Mouse (Mus musculus): ENCODE results near the gene Ube2i. TPM values are rescaled to one million over a fixed set of nuclear protein-coding genes. Genes with fewer than 3 reads are reported as not detected.
"Not testable (repeated sequence)": the region's sequence is repeated elsewhere in the genome, so short reads cannot be mapped to it uniquely, and the experiment has no call there.

Ube2i gene
- polyA plus RNA-seq, 1 experiment, result 232 TPM

DNA sequence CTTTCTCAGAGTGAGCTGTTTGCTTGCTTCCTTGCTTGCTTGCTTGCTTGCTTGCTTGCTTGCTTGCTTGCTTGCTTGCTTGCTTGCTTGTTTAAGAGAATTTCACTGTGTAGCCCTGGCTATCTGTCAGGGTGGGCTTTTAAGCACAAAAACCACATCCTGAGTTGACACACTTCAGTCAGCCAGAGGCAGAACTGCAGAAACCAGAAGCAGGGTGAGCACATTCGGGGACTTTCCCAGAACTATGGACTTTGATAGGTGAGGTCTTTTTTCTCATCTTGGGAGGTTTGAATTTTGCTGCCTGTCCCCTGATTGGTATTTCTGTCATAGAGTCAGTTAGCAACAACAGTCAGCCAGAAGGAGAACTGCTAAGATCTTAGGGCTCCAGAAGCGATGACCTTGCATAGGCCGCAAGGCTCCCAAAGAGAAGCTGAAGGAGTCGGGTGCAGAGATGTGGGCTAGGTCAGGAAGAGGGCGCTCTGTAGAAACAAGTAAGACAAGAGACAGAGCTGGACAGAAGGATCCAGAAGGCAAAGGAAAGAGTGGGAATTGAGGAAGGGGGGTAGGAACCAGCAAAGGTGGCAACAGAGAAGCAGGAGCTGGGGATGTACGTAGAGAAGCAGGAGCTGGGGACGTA lies 49.7 kb downstream of the Ube2i start:
- Histone ChIP-seq H3K4me3 (ENCODE audit: control insufficient read depth, low read depth, low read length) (no peak overlapping the region), H3K36me3 (ENCODE audit: control insufficient read depth, insufficient read depth, low read length) (no peaks in the 10 kb centered on the region), H3K4me1 (ENCODE audit: control insufficient read depth, insufficient read depth, low read length) (peaks cover 3% of the 10 kb centered on the region), H3K27ac (ENCODE audit: control insufficient read depth, insufficient read depth, low read depth, low read length) (no peak overlapping the region), H3K27me3 (ENCODE audit: control insufficient read depth, insufficient read depth, low read length) (no peaks in the 10 kb centered on the region)
- no peak for TF ChIP-seq POLR2A (IDR thresholded peaks at IDR 0.05; ENCODE audit: control insufficient read depth, low read depth, low read length)
- TF ChIP-seq CTCF (IDR thresholded peaks at IDR 0.05; ENCODE audit: control insufficient read depth, insufficient read depth, insufficient replicate concordance, low read depth, low read length), result no peak

DNA sequence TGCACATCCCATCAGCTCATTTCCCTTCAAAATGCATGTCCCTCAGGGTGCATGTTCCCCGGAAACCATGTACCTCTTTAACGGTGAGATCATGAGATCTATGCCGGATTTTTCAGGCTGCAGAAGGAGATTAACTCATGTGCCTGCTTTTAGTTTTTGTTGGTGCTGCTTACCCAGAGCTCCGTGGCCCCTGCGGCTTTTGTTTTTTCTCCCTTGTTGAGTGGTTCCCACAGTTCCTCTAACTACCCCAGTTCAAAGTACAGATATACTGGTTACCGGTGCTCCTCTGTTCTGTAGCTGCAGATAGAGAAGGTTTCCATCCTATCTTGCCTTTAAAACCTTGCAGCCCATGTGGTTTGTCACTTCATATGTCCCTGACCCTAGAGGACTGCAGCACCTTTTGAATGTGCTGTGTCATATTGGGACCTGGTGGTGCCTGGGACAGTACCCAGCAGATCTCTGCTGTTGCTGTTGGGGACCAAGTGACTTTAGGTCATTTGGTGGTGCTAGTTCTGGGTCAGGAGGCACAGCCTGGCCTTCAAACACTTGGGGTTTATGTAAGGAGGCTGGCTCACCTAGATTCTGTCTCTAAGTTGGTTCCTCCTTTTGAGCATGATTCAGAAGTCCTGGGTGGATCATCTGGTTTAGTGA lies 51.3 kb downstream of the Ube2i start:
- H3K36me3 ChIP-seq (ENCODE audit: control insufficient read depth, insufficient read depth, low read length), result no peaks in the 10 kb centered on the region
- TF ChIP-seq POLR2A (IDR thresholded peaks at IDR 0.05; ENCODE audit: control insufficient read depth, low read depth, low read length) (no peak), CTCF (IDR thresholded peaks at IDR 0.05; ENCODE audit: control insufficient read depth, insufficient read depth, insufficient replicate concordance, low read depth, low read length) (no peak)
- H3K4me1 ChIP-seq (ENCODE audit: control insufficient read depth, insufficient read depth, low read length), result peaks cover 3% of the 10 kb centered on the region

DNA sequence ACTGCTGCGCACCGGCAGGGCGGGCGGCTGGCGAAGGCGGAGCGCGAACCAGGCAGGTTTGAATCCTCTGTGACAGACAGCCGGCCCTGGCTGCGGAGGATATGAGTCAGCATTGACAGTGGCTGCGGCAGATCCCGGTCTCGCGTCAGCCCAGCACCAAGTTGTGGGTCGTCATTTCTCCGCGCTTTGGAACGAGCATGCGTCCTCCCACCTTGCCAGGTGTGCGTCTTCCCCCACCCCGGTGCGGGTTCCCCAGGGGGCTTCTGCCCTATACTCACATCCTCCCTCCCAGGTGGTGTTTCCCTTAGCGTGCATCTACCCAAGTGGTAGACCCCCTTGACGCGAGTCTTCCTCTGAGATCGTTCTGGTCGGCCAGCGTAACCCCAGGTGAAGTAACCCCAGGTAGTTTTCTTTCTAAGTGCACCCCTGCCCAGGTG lies 51.9 kb downstream of the Ube2i start:
- H3K36me3 ChIP-seq (ENCODE audit: control insufficient read depth, insufficient read depth, low read length); H3K27ac ChIP-seq (ENCODE audit: control insufficient read depth, insufficient read depth, low read depth, low read length); H3K4me1 ChIP-seq (ENCODE audit: control insufficient read depth, insufficient read depth, low read length); H3K4me3 ChIP-seq (ENCODE audit: control insufficient read depth, low read depth, low read length); H3K27me3 ChIP-seq (ENCODE audit: control insufficient read depth, insufficient read depth, low read length): not testable (repeated sequence)

More for the DNA sequence above, 51.3 kb downstream of the Ube2i start:
- Histone ChIP-seq H3K27me3 (ENCODE audit: control insufficient read depth, insufficient read depth, low read length) (no peaks in the 10 kb centered on the region), H3K27ac (ENCODE audit: control insufficient read depth, insufficient read depth, low read depth, low read length) (no peak overlapping the region), H3K4me3 (ENCODE audit: control insufficient read depth, low read depth, low read length) (no peak overlapping the region; the same call in 1 of the 2 replicates)

GRCm38 (mm10) chr17:25221821-25222503 lies 52.5 kb downstream of the Ube2i start:
- no peak overlapping the region for H3K27ac ChIP-seq (ENCODE audit: control insufficient read depth, insufficient read depth, low read depth, low read length)
- no peaks in the 10 kb centered on the region for H3K27me3 ChIP-seq (ENCODE audit: control insufficient read depth, insufficient read depth, low read length)
- H3K36me3 ChIP-seq (ENCODE audit: control insufficient read depth, insufficient read depth, low read length), result no peaks in the 10 kb centered on the region
- no peak for TF ChIP-seq POLR2A (IDR thresholded peaks at IDR 0.05; ENCODE audit: control insufficient read depth, low read depth, low read length)
- TF ChIP-seq CTCF (IDR thresholded peaks at IDR 0.05; ENCODE audit: control insufficient read depth, insufficient read depth, insufficient replicate concordance, low read depth, low read length), result no peak
- peak overlapping the region; percentile 55 for H3K4me3 ChIP-seq (ENCODE audit: control insufficient read depth, low read depth, low read length)
- H3K4me1 ChIP-seq (ENCODE audit: control insufficient read depth, insufficient read depth, low read length), result peaks cover 3% of the 10 kb centered on the region

DNA sequence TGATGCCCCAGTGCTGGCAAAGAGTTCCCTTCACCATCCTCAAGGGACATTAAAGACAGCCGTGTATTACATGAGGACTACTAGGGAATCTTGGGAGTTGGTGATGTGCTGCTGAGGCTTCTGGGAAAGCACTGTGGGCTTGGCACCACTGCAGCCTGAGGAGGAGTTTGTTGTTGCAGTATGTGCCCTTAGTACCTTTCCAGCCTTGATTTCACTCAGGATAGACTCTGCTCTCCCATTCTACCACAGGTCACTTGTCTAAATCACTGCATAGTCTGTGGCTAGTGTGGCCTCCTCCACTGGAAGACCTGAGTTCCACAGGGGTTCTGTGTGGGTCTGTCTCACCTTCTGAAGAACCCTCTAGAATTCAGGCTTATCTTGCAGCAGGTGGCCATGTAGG lies 53.7 kb downstream of the Ube2i start:
- H3K27me3 ChIP-seq (ENCODE audit: control insufficient read depth, insufficient read depth, low read length), result no peaks in the 10 kb centered on the region
- no peak overlapping the region for H3K27ac ChIP-seq (ENCODE audit: control insufficient read depth, insufficient read depth, low read depth, low read length)
- H3K36me3 ChIP-seq (ENCODE audit: control insufficient read depth, insufficient read depth, low read length), result no peaks in the 10 kb centered on the region
- TF ChIP-seq CTCF (IDR thresholded peaks at IDR 0.05; ENCODE audit: control insufficient read depth, insufficient read depth, insufficient replicate concordance, low read depth, low read length), result no peak
- TF ChIP-seq POLR2A (IDR thresholded peaks at IDR 0.05; ENCODE audit: control insufficient read depth, low read depth, low read length), result no peak
- no peak overlapping the region for H3K4me3 ChIP-seq (ENCODE audit: control insufficient read depth, low read depth, low read length)
- peaks cover 3% of the 10 kb centered on the region for H3K4me1 ChIP-seq (ENCODE audit: control insufficient read depth, insufficient read depth, low read length)

DNA sequence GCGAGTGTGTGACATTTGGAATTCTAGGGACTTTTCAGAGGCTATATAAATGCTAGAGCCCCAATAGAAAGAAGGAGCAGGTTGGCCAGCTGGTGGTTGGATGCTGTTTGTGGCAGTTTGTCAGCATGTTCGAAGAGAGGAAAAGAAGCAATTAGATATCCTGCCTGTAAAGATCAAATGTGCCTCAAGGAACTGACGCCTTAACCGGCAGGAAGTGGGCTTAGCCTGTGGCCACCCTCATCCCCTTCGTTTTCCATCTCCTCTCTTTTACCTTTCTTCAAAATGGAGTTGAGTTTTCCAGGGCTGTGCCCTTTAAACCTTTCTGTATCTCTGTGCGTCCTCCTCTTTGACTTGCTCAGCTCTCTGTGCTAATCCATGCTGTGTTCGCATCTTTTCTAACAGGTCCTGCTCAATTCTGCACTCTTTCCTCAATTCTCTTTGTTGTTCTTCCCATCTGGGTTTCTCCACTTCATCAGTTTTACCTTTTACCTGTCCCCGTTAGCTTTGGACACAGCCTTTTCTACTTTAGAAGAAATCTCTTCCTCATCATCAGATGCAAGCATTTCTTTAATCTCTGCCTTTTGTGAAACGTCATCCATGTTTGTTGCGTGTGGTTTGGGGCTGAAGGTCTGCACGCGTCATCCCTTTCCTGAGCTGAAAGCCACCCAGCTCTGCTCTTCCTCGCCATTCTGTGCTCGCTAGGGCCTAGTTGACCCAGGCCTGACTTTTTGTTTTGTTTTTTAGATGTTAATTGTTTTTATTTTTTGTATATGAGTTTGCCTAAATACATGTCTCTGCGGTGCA lies 54.7 kb downstream of the Ube2i start:
- peaks cover 3% of the 10 kb centered on the region for H3K4me1 ChIP-seq (ENCODE audit: control insufficient read depth, insufficient read depth, low read length)
- H3K4me3 ChIP-seq (ENCODE audit: control insufficient read depth, low read depth, low read length), result no peak overlapping the region
- H3K27ac ChIP-seq (ENCODE audit: control insufficient read depth, insufficient read depth, low read depth, low read length), result no peak overlapping the region
- H3K27me3 ChIP-seq (ENCODE audit: control insufficient read depth, insufficient read depth, low read length), result no peaks in the 10 kb centered on the region
- TF ChIP-seq CTCF (IDR thresholded peaks at IDR 0.05; ENCODE audit: control insufficient read depth, insufficient read depth, insufficient replicate concordance, low read depth, low read length), result no peak
- no peak for TF ChIP-seq POLR2A (IDR thresholded peaks at IDR 0.05; ENCODE audit: control insufficient read depth, low read depth, low read length)
- no peaks in the 10 kb centered on the region for H3K36me3 ChIP-seq (ENCODE audit: control insufficient read depth, insufficient read depth, low read length)

GRCm38 (mm10) chr17:25218967-25219366 lies 55.5 kb downstream of the Ube2i start:
- Histone ChIP-seq H3K36me3 (ENCODE audit: control insufficient read depth, insufficient read depth, low read length) (no peaks in the 10 kb centered on the region), H3K4me1 (ENCODE audit: control insufficient read depth, insufficient read depth, low read length) (peaks cover 3% of the 10 kb centered on the region), H3K27me3 (ENCODE audit: control insufficient read depth, insufficient read depth, low read length) (no peaks in the 10 kb centered on the region), H3K4me3 (ENCODE audit: control insufficient read depth, low read depth, low read length) (no peak overlapping the region), H3K27ac (ENCODE audit: control insufficient read depth, insufficient read depth, low read depth, low read length) (no peak overlapping the region)
- TF ChIP-seq CTCF (IDR thresholded peaks at IDR 0.05; ENCODE audit: control insufficient read depth, insufficient read depth, insufficient replicate concordance, low read depth, low read length) (no peak), POLR2A (IDR thresholded peaks at IDR 0.05; ENCODE audit: control insufficient read depth, low read depth, low read length) (no peak)

Data from testis, adult 2 months (tissue).